26 mouse cellular contexts compared by ENCODE assay signal in the genomic region with DNA sequence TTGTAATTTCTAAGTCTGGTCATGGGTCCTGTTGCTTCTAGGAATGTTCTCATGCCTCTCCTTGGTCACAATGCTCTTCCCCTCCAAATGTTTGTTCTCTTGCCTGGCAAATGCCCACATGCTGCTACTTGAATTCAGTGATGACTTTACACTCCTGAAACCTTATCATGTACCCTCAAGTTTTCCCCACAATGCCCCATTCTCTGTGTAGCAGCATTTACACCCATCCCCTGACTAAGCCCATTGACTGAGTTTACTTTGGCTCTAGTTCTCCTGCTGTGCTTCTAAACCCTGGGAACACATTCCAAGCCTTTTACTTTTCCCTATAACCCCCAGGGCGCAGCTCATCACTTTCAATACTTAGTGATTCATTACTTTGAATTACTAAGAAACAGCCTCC.
"Had no signal": no experiment of that assay in that cellular context is flagged by ENCODE, and none has a peak within 500 bp of the region (broad histone marks: within the 10 kb centered on the region; RNA-seq: fewer than 3 reads in every experiment).

No protein-coding gene starts in this region.

- H3K9ac ChIP-seq: heart, embryonic 12.5 days; hindbrain, embryonic 12.5 days; hindbrain, embryonic 14.5 days; intestine, embryonic 15.5 days; kidney, embryonic 15.5 days; limb, embryonic 12.5 days had no signal

- H3K9me3 ChIP-seq: heart, embryonic 10.5 days; heart, embryonic 12.5 days; hindbrain, embryonic 10.5 days; hindbrain, embryonic 12.5 days; intestine, embryonic 15.5 days; kidney, embryonic 15.5 days; limb, embryonic 10.5 days; limb, embryonic 12.5 days had no signal

- H3K4me2 ChIP-seq: heart, embryonic 12.5 days; hindbrain, embryonic 12.5 days; hindbrain, embryonic 14.5 days; intestine, embryonic 15.5 days; kidney, embryonic 15.5 days; limb, embryonic 12.5 days had no signal

- H3K36me3 ChIP-seq: heart, embryonic 10.5 days; heart, embryonic 12.5 days; hindbrain, embryonic 10.5 days; hindbrain, embryonic 12.5 days; intestine, embryonic 15.5 days; kidney, embryonic 15.5 days; limb, embryonic 10.5 days; limb, embryonic 12.5 days had no signal

- DNase-seq: gastrocnemius, adult 2 months; gastrocnemius, postnatal 10 days; gastrocnemius, postnatal 25 days; heart, adult 18-20 months; heart, postnatal 10 days; heart, postnatal 4 days; kidney, adult 18-20 months; kidney, adult 9 months; kidney, postnatal 14 days; kidney, postnatal 4 days; liver had no signal

- H3K27me3 ChIP-seq: heart, embryonic 12.5 days; hindbrain, embryonic 12.5 days; intestine, embryonic 15.5 days; kidney, embryonic 15.5 days; limb, embryonic 12.5 days had no signal

- ATAC-seq: hindbrain, embryonic 16.5 days; inflammation-experienced regulatory T-cells, adult 6 months; intestine, embryonic 15.5 days; intestine, postnatal 0 days had no signal

- H3K27ac ChIP-seq: gastrocnemius, adult 2 months; heart, embryonic 10.5 days; hindbrain, embryonic 10.5 days; hindbrain, embryonic 12.5 days; hindbrain, embryonic 14.5 days; intestine, embryonic 15.5 days; kidney, embryonic 15.5 days; kidney, postnatal 0 days; layer of hippocampus, adult 2 months; left cerebral cortex, adult 2 months; limb, embryonic 10.5 days; limb, embryonic 12.5 days had no signal

- H3K4me3 ChIP-seq: gastrocnemius, adult 2 months; heart, embryonic 10.5 days; heart, embryonic 12.5 days; hindbrain, embryonic 10.5 days; hindbrain, embryonic 12.5 days; intestine, embryonic 15.5 days; kidney, embryonic 15.5 days; layer of hippocampus, adult 2 months; left cerebral cortex, adult 2 months; limb, embryonic 10.5 days; limb, embryonic 12.5 days had no signal

- H3K4me1 ChIP-seq: heart, embryonic 10.5 days; heart, embryonic 12.5 days; hindbrain, embryonic 10.5 days; hindbrain, embryonic 12.5 days; intestine, embryonic 15.5 days; kidney, embryonic 15.5 days; limb, embryonic 10.5 days; limb, embryonic 12.5 days had no signal
